Mouse (Mus musculus) cortical plate, adult 2 months (tissue): Measurements from ENCODE around the gene Shc3. TPM values are rescaled to one million over a fixed set of nuclear protein-coding genes. Genes with fewer than 3 reads are reported as not detected.

Source experiments
- H3K27ac ChIP-seq: fragments of 200-500 bp; 2 replicates; pipeline ENCODE4 v1.5.1; 2012; ENCODE audit warnings: low read length, control low read depth, inconsistent platforms; ENCODE audit not compliant: insufficient read depth
- H3K4me1 ChIP-seq: fragments of 200-500 bp; 2 replicates; pipeline ENCODE4 v1.6.1; 2011; ENCODE audit warnings: low read length; ENCODE audit not compliant: control insufficient read depth, insufficient read depth
- H3K4me3 ChIP-seq: fragments of 200-500 bp; 2 replicates; pipeline ENCODE4 v1.5.1; 2011; ENCODE audit warnings: mild to moderate bottlenecking, low read length, control low read depth; ENCODE audit not compliant: insufficient read depth
- CTCF ChIP-seq: fragments of 200-500 bp; IDR thresholded peaks from 2 replicates; pipeline ENCODE4 v1.5.1; 2011; ENCODE audit warnings: mild to moderate bottlenecking, control low read depth, low read length; ENCODE audit not compliant: insufficient read depth; ENCODE audit errors: extremely low read depth
- POLR2A ChIP-seq: fragments of 200-500 bp; IDR thresholded peaks from 2 replicates; pipeline ENCODE4 v1.6.1; 2011; ENCODE audit warnings: mild to moderate bottlenecking, low read length, control low read depth; ENCODE audit not compliant: insufficient read depth; ENCODE audit errors: extremely low read depth
- polyA plus RNA-seq: library from polyadenylated mRNA; depleted of rRNA; stranded (reverse); fragments of >200 nt; gene quantifications from 2 replicates; pipeline ENCODE4 v1.2.3, GENCODE M21; 2012

The Shc3 gene
- polyA plus RNA-seq, 1 experiment, result 82.8 TPM

DNA sequence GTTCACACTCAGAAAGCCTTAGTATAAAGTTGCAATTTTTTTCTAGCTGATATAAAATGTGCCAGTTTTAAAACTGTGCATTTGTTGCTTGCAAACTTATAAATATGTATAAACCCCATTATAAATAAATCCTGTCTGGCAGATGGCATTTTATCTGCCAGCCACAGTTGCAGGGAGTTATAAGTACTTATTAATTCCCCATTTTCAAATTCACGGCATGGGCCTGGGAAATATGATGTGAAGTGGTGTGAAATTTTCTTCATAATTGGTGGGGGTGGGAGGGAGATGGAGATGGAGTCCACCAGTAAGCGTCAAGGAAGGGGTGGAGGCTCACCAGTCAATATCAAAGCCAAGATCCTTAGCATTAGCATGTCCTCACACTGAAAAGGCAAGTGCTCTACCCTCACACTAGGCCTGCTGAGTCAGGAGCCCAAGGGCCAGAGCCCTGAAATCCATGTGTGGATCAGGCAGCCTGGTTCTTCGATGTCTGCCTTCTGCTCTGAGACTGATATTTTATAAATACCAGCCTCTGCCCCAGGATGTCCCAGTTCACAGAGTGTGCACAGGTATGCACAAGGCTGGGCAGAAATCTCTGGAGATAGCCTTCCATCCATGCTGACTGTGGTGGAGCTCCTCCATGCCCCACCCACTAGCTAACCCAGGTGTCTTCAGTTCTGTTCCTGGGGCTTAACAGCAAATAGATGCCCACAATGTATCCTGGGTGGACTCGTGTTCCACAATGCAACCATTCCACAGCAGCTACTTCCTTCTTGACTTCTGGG, 143.4 kb downstream of the Shc3 start:
- TF ChIP-seq POLR2A (no peak), CTCF (no peak)
- Histone ChIP-seq H3K4me1 (peaks cover 5% of the 10 kb centered on the region), H3K4me3 (no peak overlapping the region), H3K27ac (no peak overlapping the region)

DNA sequence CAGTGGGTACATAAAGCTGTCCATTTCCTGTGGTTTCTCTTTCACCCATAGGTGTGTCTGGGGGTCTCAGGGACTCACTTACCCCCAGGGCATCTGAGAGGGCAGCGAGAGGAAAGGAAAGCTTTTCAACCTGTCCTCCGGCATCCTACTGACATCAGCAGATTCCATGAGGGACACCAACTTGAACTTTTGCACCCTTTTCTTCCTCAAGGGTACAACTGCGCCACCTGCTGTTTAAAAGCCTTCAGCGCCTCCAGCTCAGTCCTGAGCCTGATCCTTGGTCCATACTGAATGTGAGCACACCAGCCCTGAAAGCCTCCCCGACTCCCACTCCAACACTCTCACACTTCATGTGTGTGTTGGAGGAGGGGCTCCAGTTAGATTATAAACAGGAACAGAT, 144.6 kb downstream of the Shc3 start:
- H3K4me3 ChIP-seq, result no peak overlapping the region
- peaks cover 5% of the 10 kb centered on the region for H3K4me1 ChIP-seq
- H3K27ac ChIP-seq, result no peak overlapping the region
- TF ChIP-seq CTCF (peak; percentile 65), POLR2A (no peak)

DNA sequence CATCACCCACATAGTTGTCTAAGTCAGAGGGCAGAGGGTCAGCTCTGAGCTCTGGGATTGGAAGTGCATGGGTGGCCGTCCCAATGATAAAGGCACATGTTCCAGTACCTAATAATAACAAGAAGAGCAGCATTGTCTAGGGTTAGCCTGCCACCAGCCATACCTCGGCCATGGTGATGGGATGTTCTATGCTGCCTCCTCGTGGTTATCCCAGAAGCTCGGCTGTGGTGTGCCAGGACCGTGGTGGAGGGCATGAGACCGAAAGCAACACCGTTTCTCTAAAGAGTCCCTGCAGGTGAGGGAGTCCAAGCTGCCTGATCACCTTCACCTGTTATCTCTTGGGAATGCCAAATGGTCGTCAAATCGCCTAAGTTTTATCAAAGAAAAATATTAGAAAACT, 145.6 kb downstream of the Shc3 start:
- no peak for TF ChIP-seq CTCF
- no peak for TF ChIP-seq POLR2A
- H3K4me3 ChIP-seq, result no peak overlapping the region
- H3K27ac ChIP-seq, result no peak overlapping the region
- peaks cover 7% of the 10 kb centered on the region for H3K4me1 ChIP-seq

DNA sequence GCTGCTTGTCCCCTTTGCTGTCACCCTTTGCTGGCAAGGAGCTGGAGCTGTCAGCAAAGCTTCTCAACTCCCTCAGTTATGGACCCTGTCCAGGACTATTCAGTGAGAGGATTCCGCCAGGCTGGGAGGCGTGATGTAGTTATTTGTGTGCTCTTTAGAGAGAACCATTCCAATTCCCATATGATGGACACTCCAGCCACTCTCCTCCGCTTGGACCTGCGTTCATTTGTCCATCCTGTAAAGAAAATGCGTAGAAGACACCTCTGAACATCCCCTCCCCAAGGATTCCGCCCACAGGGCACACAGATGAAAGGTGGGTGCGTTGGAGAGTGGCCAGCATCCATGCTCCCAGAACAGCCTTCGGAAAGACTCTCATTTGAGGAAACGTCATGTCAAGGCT, 148.4 kb downstream of the Shc3 start:
- Histone ChIP-seq H3K4me1 (peaks cover 16% of the 10 kb centered on the region), H3K4me3 (no peak overlapping the region), H3K27ac (no peak overlapping the region)
- TF ChIP-seq CTCF (no peak), POLR2A (no peak)

DNA sequence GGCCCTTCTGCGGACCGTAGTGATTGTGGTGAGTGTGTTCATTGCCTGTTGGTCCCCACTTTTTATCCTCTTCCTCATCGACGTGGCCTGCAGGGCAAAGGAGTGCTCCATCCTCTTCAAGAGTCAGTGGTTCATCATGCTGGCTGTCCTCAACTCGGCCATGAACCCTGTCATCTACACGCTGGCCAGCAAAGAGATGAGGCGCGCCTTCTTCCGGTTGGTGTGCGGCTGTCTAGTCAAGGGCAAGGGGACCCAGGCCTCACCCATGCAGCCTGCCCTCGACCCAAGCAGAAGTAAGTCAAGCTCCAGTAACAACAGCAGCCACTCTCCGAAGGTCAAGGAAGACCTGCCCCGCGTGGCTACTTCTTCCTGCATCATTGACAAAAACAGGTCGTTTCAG, 149.7 kb downstream of the Shc3 start:
- Histone ChIP-seq H3K27ac (no peak overlapping the region), H3K4me1 (peaks cover 16% of the 10 kb centered on the region), H3K4me3 (no peak overlapping the region; the same call in 1 of the 2 replicates)
- no peak for TF ChIP-seq POLR2A
- TF ChIP-seq CTCF, result no peak

- Histone ChIP-seq H3K27ac (no peak overlapping the region), H3K4me3 (peak overlapping the region; percentile 11), H3K4me1 (peaks cover 16% of the 10 kb centered on the region)
- TF ChIP-seq CTCF, result no peak
These were observed 150.2 kb downstream of the Shc3 start for GRCm38 (mm10) chr13:51418942-51419451.

- Histone ChIP-seq H3K27ac (peak overlapping the region; percentile 8; the same call in 1 of the 2 replicates), H3K4me1 (peaks cover 16% of the 10 kb centered on the region)
- TF ChIP-seq CTCF, result peak; percentile 95
- TF ChIP-seq POLR2A, result peak; percentile 39; the same call in 1 of the 2 replicates
These were observed 150.8 kb downstream of the Shc3 start for GRCm38 (mm10) chr13:51418268-51418941.

GRCm38 (mm10) chr13:51417796-51418195, 151.4 kb downstream of the Shc3 start:
- Histone ChIP-seq H3K27ac (peak overlapping the region; percentile 8; the same call in 1 of the 2 replicates), H3K4me1 (peaks cover 16% of the 10 kb centered on the region), H3K4me3 (0 out of 2 replicates have a peak overlapping the region, but pooled peaks have one; percentile 10)
- TF ChIP-seq CTCF, result no peak

More at GRCm38 (mm10) chr13:51418268-51418941, 150.8 kb downstream of the Shc3 start:
- peak overlapping the region; percentile 11 for H3K4me3 ChIP-seq

GRCm38 (mm10) chr13:51416727-51417126, 152.5 kb downstream of the Shc3 start:
- Histone ChIP-seq H3K27ac (no peak overlapping the region), H3K4me3 (no peak overlapping the region), H3K4me1 (peaks cover 15% of the 10 kb centered on the region)
- TF ChIP-seq CTCF (no peak), POLR2A (no peak)

DNA sequence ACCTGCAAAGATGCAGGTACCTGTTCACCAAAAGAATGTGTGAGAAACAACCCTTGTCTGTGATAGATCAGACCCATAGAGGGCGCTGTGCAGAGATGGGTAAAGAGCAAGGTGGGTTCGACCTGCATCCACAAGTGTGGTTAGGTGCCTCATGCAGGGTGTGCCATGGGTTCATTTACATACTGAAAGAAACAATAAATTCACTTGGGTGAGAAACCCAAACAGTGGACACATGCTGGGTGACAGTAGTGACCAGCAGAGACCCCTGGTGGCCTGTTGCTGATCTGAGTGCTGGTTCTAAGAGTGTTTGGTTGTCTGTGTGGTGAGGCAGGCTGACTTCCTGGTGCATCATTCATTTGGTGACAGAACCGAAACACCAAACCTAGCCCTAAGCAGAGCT, 155.8 kb downstream of the Shc3 start:
- TF ChIP-seq CTCF (peak; percentile 37), POLR2A (no peak)
- no peak overlapping the region for H3K4me3 ChIP-seq
- no peak overlapping the region for H3K27ac ChIP-seq
- H3K4me1 ChIP-seq, result peaks cover 9% of the 10 kb centered on the region
